Mouse (Mus musculus): ENCODE measurements around the gene Utp15.

- TF ChIP-seq CTCF (IDR thresholded peaks at IDR 0.05; ENCODE audit: control insufficient read depth, insufficient read depth, insufficient read length) (no peak), MAX (IDR thresholded peaks at IDR 0.05) (no peak)
Measured at GRCm38 (mm10) chr13:98263458-98263987, 682 bp upstream of the Utp15 start.
